Comparison of ENCODE assay signal across 9 mouse cellular contexts in the genomic region with DNA sequence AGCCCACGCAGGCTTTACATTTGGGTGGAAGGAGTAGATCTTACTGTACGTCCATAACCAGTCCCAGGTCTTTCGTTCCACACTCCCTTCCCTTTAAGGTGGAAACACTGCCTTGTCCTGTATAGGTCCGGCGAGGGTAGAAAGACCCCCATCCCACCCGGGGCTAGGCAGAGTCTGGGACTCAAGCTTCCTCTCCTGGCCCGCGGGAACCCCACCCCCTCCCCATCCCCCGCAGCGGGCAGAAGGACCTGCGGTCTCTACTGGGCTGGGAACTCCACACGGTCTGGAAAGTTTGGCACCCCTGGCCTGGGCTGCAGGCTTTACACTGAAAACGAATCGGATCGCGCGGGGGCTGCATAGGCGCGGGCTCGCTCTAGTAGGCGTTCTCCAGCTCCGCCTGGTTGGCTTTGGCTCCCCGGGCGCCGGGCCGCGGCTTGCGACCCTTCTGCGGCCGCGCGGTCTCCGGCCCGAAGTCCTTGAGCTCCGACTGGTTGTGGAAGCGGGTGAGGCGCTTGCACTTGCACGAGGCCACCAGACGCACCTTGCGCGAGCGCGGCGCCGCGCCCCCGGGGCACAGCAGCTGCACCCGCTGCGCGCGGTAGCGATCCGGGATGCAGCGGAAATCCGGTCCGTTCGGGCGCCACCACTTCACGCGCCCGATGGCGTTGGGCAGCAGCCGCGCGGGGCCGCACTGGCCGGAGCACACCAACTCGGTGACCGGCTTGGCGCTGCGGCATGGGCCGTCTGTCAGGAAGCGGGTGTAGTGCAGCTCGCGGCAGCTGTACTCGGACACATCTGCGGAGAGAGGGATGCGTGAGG. TPM values are rescaled to one million over a fixed set of nuclear protein-coding genes. Genes with fewer than 3 reads are reported as not detected.
DNase-seq lines count a peak whose midpoint lies in the region; ATAC-seq and TF ChIP-seq lines count a peak whose summit lies in the region.
"Had no signal": no experiment of that assay in that cellular context is flagged by ENCODE, and none has a peak within 500 bp of the region (broad histone marks: within the 10 kb centered on the region; RNA-seq: fewer than 3 reads in every experiment).

No protein-coding gene starts in this region.

- peak overlapping the region; percentile 25 to 67 for H3K4me3 ChIP-seq in ES-E14 (ENCODE audit: insufficient read depth in 1 of 2, low read depth in 1 of 2, low read length in 2 of 2, poor library complexity in 1 of 2, severe bottlenecking in 1 of 2)
- H3K4me3 ChIP-seq in embryonic facial prominence, embryonic 14.5 days (ENCODE audit: low read depth, low read length), result peak overlapping the region; percentile 54
- peak overlapping the region; percentile 48 for H3K4me3 ChIP-seq in intestine, embryonic 14.5 days (ENCODE audit: low read depth, low read length)
- peak overlapping the region; percentile 75 for H3K4me3 ChIP-seq in midbrain, embryonic 10.5 days

- peak; percentile 48; the same call in 1 of the 2 replicates for ATAC-seq in embryonic facial prominence, embryonic 14.5 days (ENCODE audit: low read depth)
- no peak for ATAC-seq in intestine, embryonic 14.5 days (replicated peaks; ENCODE audit: low FRiP score, low TSS enrichment, low read depth)
- no peak for ATAC-seq in erythroid progenitor cell, adult 5-6 weeks (replicated peaks; ENCODE audit: low FRiP score, poor library complexity, severe bottlenecking)

- in situ Hi-C loops in ES-E14 (cut with MboI; ENCODE audit: low sequenced_read_pairs in 2 of 2, unreplicated experiment in 2 of 2), result no loop called here

- peak overlapping the region; percentile 52 for H3K9ac ChIP-seq in ES-E14 (ENCODE audit: insufficient read depth, low read depth, low read length, poor library complexity, severe bottlenecking)
- peak overlapping the region; percentile 60 for H3K9ac ChIP-seq in embryonic facial prominence, embryonic 14.5 days (ENCODE audit: low read depth, low read length)
- H3K9ac ChIP-seq in intestine, embryonic 14.5 days (ENCODE audit: low read length), result peak overlapping the region; percentile 37

- no peaks in the 10 kb centered on the region for H3K9me3 ChIP-seq in ES-E14 (ENCODE audit: control insufficient read depth, insufficient read depth, low read depth, low read length)
- H3K9me3 ChIP-seq in embryonic facial prominence, embryonic 14.5 days (ENCODE audit: control insufficient read depth, low read length), result no peaks in the 10 kb centered on the region
- H3K9me3 ChIP-seq in intestine, embryonic 14.5 days (ENCODE audit: control insufficient read depth, low read length), result no peaks in the 10 kb centered on the region
- H3K9me3 ChIP-seq in midbrain, embryonic 10.5 days (replicated peaks), result no peaks in the 10 kb centered on the region

- H3K4me1 ChIP-seq in ES-E14 (ENCODE audit: control insufficient read depth in 2 of 2, insufficient read depth in 2 of 2, low read length in 2 of 2, poor library complexity in 1 of 2), result peaks cover 0 to 19% of the 10 kb centered on the region in 2 experiments; a peak in 2 of 4 replicates
- peaks cover 6% of the 10 kb centered on the region; the same call in 1 of the 2 replicates for H3K4me1 ChIP-seq in embryonic facial prominence, embryonic 14.5 days (ENCODE audit: control insufficient read depth, insufficient read depth, low read length)
- H3K4me1 ChIP-seq in intestine, embryonic 14.5 days (replicated peaks; ENCODE audit: control insufficient read depth, insufficient read depth, low read length), result peaks cover 7% of the 10 kb centered on the region; the same call in 1 of the 2 replicates
- peaks cover 62% of the 10 kb centered on the region for H3K4me1 ChIP-seq in midbrain, embryonic 10.5 days

- peaks cover 72% of the 10 kb centered on the region for H3K27me3 ChIP-seq in embryonic facial prominence, embryonic 14.5 days (replicated peaks; ENCODE audit: control insufficient read depth, insufficient read depth, low read length)
- H3K27me3 ChIP-seq in intestine, embryonic 14.5 days (replicated peaks; ENCODE audit: control insufficient read depth, insufficient read depth, low read length), result peaks cover 72% of the 10 kb centered on the region
- H3K27me3 ChIP-seq in midbrain, embryonic 10.5 days (ENCODE audit: low read depth, poor library complexity, severe bottlenecking), result peaks cover 98% of the 10 kb centered on the region

- under 1% methylated on average over 24 of the region's 78 CpGs for WGBS in embryonic facial prominence, embryonic 14.5 days
- under 1% methylated on average over 78 of the region's 78 CpGs for WGBS in intestine, embryonic 14.5 days
- WGBS in midbrain, embryonic 10.5 days, result under 1% methylated on average over 78 of the region's 78 CpGs

- DNase-seq in gastrocnemius, postnatal 10 days, result peak; percentile 39
- DNase-seq in gastrocnemius, adult 18-20 months (ENCODE audit: low spot score), result no peak
- DNase-seq in ES-E14 (ENCODE audit: low read depth, low spot score), result no peak
- no peak for DNase-seq in embryonic facial prominence, embryonic 14.5 days (ENCODE audit: low spot score)
- DNase-seq in intestine, embryonic 14.5 days (ENCODE audit: low spot score), result peak; percentile 71
- peak; percentile 74 for DNase-seq in midbrain, embryonic 10.5 days (ENCODE audit: low spot score)
- DNase-seq in urinary bladder, postnatal 10 days (ENCODE audit: low spot score), result no peak

- H3K27ac ChIP-seq in ES-E14 (ENCODE audit: insufficient read depth, low read depth, low read length, poor library complexity, severe bottlenecking), result no peak overlapping the region
- no peak overlapping the region for H3K27ac ChIP-seq in embryonic facial prominence, embryonic 14.5 days (replicated peaks; ENCODE audit: low read depth, low read length)
- no peak overlapping the region for H3K27ac ChIP-seq in intestine, embryonic 14.5 days (ENCODE audit: low read depth)
- peak overlapping the region; percentile 85 for H3K27ac ChIP-seq in midbrain, embryonic 10.5 days (replicated peaks)

- no peaks in the 10 kb centered on the region for H3K36me3 ChIP-seq in ES-E14 (ENCODE audit: control insufficient read depth, insufficient read depth, low read length, poor library complexity, severe bottlenecking)
- H3K36me3 ChIP-seq in embryonic facial prominence, embryonic 14.5 days (ENCODE audit: control insufficient read depth, insufficient read depth, low read length), result no peaks in the 10 kb centered on the region
- no peaks in the 10 kb centered on the region for H3K36me3 ChIP-seq in intestine, embryonic 14.5 days (ENCODE audit: control insufficient read depth, insufficient read depth, low read length)
- H3K36me3 ChIP-seq in midbrain, embryonic 10.5 days, result no peaks in the 10 kb centered on the region

- H3K4me2 ChIP-seq in embryonic facial prominence, embryonic 14.5 days (ENCODE audit: low read depth, low read length), result peak overlapping the region; percentile 93
- peak overlapping the region; percentile 95 for H3K4me2 ChIP-seq in intestine, embryonic 14.5 days (ENCODE audit: low read length)

TF ChIP-seq in ES-E14, 5 proteins besides CTCF, POLR2A, EP300 and RAD21:
- TF ChIP-seq ZC3H11A (IDR thresholded peaks at IDR 0.05; ENCODE audit: borderline replicate concordance, low read depth, low read length) (no peak), HCFC1 (IDR thresholded peaks at IDR 0.05; ENCODE audit: borderline replicate concordance, insufficient read depth, low read length) (no peak), CHD2 (IDR thresholded peaks at IDR 0.05; ENCODE audit: low read depth, low read length) (no peak)

RNA-seq across cellular contexts. Expression of a gene that starts 3.1 kb away (rescaled TPM):
- under 1 TPM in 1 of 2 experiments, not detected in 1; 0.41 TPM for total RNA-seq in gastrocnemius, postnatal 10 days (2021)
- total RNA-seq in gastrocnemius, adult 18-20 months (2021), result not detected
- total RNA-seq in ES-E14 (2012; rRNA removed), result not detected in 2 replicates
- polyA plus RNA-seq in embryonic facial prominence, embryonic 14.5 days (2014; fragmentation: Nextera tagmentation; extraction: Ambion mirVana), result not detected in 2 replicates
- not detected in 2 replicates for polyA plus RNA-seq in intestine, embryonic 14.5 days (2014; fragmentation: Nextera tagmentation; extraction: Ambion mirVana)
- polyA plus RNA-seq in midbrain, embryonic 10.5 days (2016; fragmentation: Nextera tagmentation; extraction: Ambion mirVana), result 0.25 and 0.26 TPM in 2 replicates
- not detected in 2 replicates for total RNA-seq in erythroid progenitor cell, adult 5-6 weeks (2015; ENCODE audit: low replicate concordance)
- not detected in 2 replicates for total RNA-seq in erythroid progenitor cell, adult 5-6 weeks (2017; ENCODE audit: low replicate concordance)
- polyA plus RNA-seq: large intestine, adult 2 months had no signal

RNA-seq across cellular contexts. Expression of a gene that starts 20.4 kb away (rescaled TPM):
- not detected for total RNA-seq in gastrocnemius, postnatal 10 days (2021)
- total RNA-seq in gastrocnemius, adult 18-20 months (2021), result not detected
- not detected in 2 replicates for total RNA-seq in ES-E14 (2012; rRNA removed)
- not detected in 2 replicates for polyA plus RNA-seq in embryonic facial prominence, embryonic 14.5 days (2014; fragmentation: Nextera tagmentation; extraction: Ambion mirVana)
- polyA plus RNA-seq in intestine, embryonic 14.5 days (2014; fragmentation: Nextera tagmentation; extraction: Ambion mirVana), result not detected in 2 replicates
- not detected in 2 replicates for polyA plus RNA-seq in midbrain, embryonic 10.5 days (2016; fragmentation: Nextera tagmentation; extraction: Ambion mirVana)
- total RNA-seq in erythroid progenitor cell, adult 5-6 weeks (2015; ENCODE audit: low replicate concordance), result not detected in 2 replicates
- total RNA-seq in erythroid progenitor cell, adult 5-6 weeks (2017; ENCODE audit: low replicate concordance), result not detected in 2 replicates
- polyA plus RNA-seq: large intestine, adult 2 months had no signal

RNA-seq across cellular contexts. Expression of a gene that starts 23.1 kb away (rescaled TPM):
- total RNA-seq in gastrocnemius, postnatal 10 days (2021), result 100 to 1,000 TPM; 122 to 136 TPM
- 100 to 1,000 TPM; 153 to 161 TPM for total RNA-seq in gastrocnemius, adult 18-20 months (2021)
- 12.8 and 14.8 TPM in 2 replicates for total RNA-seq in ES-E14 (2012; rRNA removed)
- 33.3 and 38.3 TPM in 2 replicates for polyA plus RNA-seq in embryonic facial prominence, embryonic 14.5 days (2014; fragmentation: Nextera tagmentation; extraction: Ambion mirVana)
- 25.3 and 27.0 TPM in 2 replicates for polyA plus RNA-seq in intestine, embryonic 14.5 days (2014; fragmentation: Nextera tagmentation; extraction: Ambion mirVana)
- 12.2 and 13.1 TPM in 2 replicates for polyA plus RNA-seq in midbrain, embryonic 10.5 days (2016; fragmentation: Nextera tagmentation; extraction: Ambion mirVana)
- 0.42 and 3.2 TPM in 2 replicates for total RNA-seq in erythroid progenitor cell, adult 5-6 weeks (2015; ENCODE audit: low replicate concordance)
- 1.6 and 2.7 TPM in 2 replicates for total RNA-seq in erythroid progenitor cell, adult 5-6 weeks (2017; ENCODE audit: low replicate concordance)

Comparison
In these comparisons a context has a peak if more than half of its experiments do, and no peak if none do; other contexts are left out.
1. DNase-seq: peak in gastrocnemius, postnatal 10 days (single experiment), intestine, embryonic 14.5 days (single experiment) and midbrain, embryonic 10.5 days (single experiment); none in gastrocnemius, adult 18-20 months (single experiment), ES-E14 (single experiment), embryonic facial prominence, embryonic 14.5 days (single experiment) and urinary bladder, postnatal 10 days (single experiment).
2. Peak in every context shown above with its lines, with median percentiles within 50 percentile points of each other: H3K4me3 ChIP-seq and H3K9ac ChIP-seq.